Mouse (Mus musculus) midbrain, embryonic 14.5 days (tissue): ENCODE data around the gene Mdfi. TPM values are rescaled to one million over a fixed set of nuclear protein-coding genes. Genes with fewer than 3 reads are reported as not detected.
"Not testable (repeated sequence)": the region's sequence is repeated elsewhere in the genome, so short reads cannot be mapped to it uniquely, and the experiment has no call there.

ENCODE experiments used
- ATAC-seq: fragments of 200-750 bp; cut with Nextera tagmentation; 2 replicates; pipeline ENCODE4 v1.8.0; 2017; ENCODE audit warnings: moderate number of reproducible peaks, moderate library complexity; ENCODE audit not compliant: low FRiP score, low TSS enrichment
- DNase-seq: peaks from one replicate; pipeline ENCODE4 v3.0.0-alpha.2; 2015
- H3K27ac ChIP-seq: fragments of 300-500 bp; sonication (generic); replicated peaks from 2 replicates; pipeline ENCODE4 v1.5.1; 2014; ENCODE audit warnings: mild to moderate bottlenecking, low read depth, low read length, moderate library complexity
- H3K27me3 ChIP-seq: fragments of 300-500 bp; sonication (generic); 2 replicates; pipeline ENCODE4 v1.6.1; 2014; ENCODE audit warnings: low read length, control low read depth, mixed read lengths; ENCODE audit not compliant: control insufficient read depth, insufficient read depth
- H3K36me3 ChIP-seq: fragments of 300-500 bp; sonication (generic); 2 replicates; pipeline ENCODE4 v1.6.1; 2014; ENCODE audit warnings: low read length, control low read depth; ENCODE audit not compliant: control insufficient read depth, insufficient read depth
- H3K4me1 ChIP-seq: fragments of 300-500 bp; sonication (generic); 2 replicates; pipeline ENCODE4 v1.6.1; 2014; ENCODE audit warnings: mild to moderate bottlenecking, antibody characterized with exemption, low read length, control low read depth; ENCODE audit not compliant: control insufficient read depth, insufficient read depth
- H3K4me2 ChIP-seq: fragments of 300-500 bp; sonication (generic); 2 replicates; pipeline ENCODE4 v1.6.1; 2014; ENCODE audit warnings: mild to moderate bottlenecking, low read length, moderate library complexity
- H3K4me3 ChIP-seq: fragments of 300-500 bp; sonication (generic); replicated peaks from 2 replicates; pipeline ENCODE4 v1.5.1; 2014; ENCODE audit warnings: low read depth, low read length
- H3K9ac ChIP-seq: fragments of 300-500 bp; sonication (generic); replicated peaks from 2 replicates; pipeline ENCODE4 v1.6.1; 2014; ENCODE audit warnings: mild to moderate bottlenecking, low read length, moderate library complexity
- H3K9me3 ChIP-seq: fragments of 300-500 bp; sonication (generic); 2 replicates; pipeline ENCODE4 v1.6.1; 2016; ENCODE audit warnings: low read length, control low read depth, mixed read lengths; ENCODE audit not compliant: control insufficient read depth
- WGBS: fragments of 180-500 bp; shearing (Covaris S2); extraction: QIAGEN DNeasy Blood & Tissue Kit; methylation state at CpG from one replicate; pipeline ENCODE4 v1.1.7; 2014; 5-methylcytosine and 5-hydroxymethylcytosine counted together
- polyA plus RNA-seq: library from polyadenylated mRNA; unstranded; fragments of >200 nt; fragmentation: Nextera tagmentation; extraction: Ambion mirVana; gene quantifications from 2 replicates; pipeline ENCODE4 v1.2.1, GENCODE M21; 2014

The Mdfi gene
- polyA plus RNA-seq, 1 experiment from 2014 or later: 8.3 TPM

DNA sequence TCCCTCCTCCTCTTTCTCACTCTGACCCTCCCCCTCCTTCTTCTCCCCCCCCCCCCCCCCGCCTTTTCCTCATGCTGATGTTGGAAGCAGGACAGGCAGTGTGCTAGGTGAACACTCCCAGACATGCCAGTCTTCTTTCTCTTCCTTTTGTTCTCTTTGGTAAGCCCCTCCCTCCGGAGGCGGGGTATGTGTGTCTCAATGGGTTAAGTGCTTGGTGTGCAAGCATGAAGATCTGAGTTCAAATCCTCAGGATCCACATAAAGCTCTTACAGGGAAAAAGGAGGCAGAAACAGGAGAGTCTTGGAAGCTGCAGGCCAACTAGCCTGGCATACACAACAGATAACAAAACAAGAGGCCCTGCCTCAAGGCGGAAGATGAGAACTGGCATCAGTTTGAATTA, 18.8 kb upstream of the Mdfi start:
- 88% methylated on average over 3 of the region's 4 CpGs for WGBS
- Histone ChIP-seq H3K9me3 (0 out of 2 replicates have a peak, but pooled peaks cover 4% of the 10 kb centered on the region), H3K4me1 (no peaks in the 10 kb centered on the region), H3K27ac (no peak overlapping the region), H3K36me3 (no peaks in the 10 kb centered on the region), H3K4me3 (no peak overlapping the region), H3K9ac (no peak overlapping the region), H3K27me3 (no peaks in the 10 kb centered on the region), H3K4me2 (no peak overlapping the region)
- ATAC-seq: no peak
- DNase-seq: no peak

DNA sequence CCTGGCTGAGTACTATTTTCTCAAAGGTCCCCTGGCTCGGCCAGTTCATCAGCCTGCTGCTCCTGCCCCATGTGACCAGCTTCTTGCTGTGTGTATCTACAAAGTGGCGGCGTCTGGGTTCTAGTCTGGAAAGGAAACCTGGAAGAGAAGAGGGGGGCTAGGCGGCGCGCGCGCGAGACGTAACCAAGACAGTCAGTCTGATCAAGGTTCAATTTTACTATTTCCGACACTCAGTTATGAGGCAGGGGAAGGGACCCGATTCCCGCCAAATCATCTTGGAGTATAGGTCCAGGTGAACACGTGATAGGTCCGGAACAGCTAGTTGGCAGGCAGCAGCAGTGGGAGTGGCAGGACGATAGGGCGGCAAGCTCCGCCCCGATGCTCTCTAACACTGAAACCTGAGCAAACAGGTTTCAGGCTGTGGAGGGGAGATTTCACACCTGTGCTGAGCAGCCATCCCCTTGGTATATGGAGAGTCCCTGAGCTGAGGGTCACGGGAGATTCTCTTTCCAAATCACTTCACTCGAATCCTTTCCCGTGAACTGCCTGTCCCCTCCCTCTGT, 17.4 kb upstream of the Mdfi start:
- 0 out of 2 replicates have a peak overlapping the region, but pooled peaks have one; percentile 8 for H3K4me3 ChIP-seq
- 16% methylated on average over 22 of the region's 22 CpGs for WGBS
- peak overlapping the region; percentile 34 for H3K4me2 ChIP-seq

DNA sequence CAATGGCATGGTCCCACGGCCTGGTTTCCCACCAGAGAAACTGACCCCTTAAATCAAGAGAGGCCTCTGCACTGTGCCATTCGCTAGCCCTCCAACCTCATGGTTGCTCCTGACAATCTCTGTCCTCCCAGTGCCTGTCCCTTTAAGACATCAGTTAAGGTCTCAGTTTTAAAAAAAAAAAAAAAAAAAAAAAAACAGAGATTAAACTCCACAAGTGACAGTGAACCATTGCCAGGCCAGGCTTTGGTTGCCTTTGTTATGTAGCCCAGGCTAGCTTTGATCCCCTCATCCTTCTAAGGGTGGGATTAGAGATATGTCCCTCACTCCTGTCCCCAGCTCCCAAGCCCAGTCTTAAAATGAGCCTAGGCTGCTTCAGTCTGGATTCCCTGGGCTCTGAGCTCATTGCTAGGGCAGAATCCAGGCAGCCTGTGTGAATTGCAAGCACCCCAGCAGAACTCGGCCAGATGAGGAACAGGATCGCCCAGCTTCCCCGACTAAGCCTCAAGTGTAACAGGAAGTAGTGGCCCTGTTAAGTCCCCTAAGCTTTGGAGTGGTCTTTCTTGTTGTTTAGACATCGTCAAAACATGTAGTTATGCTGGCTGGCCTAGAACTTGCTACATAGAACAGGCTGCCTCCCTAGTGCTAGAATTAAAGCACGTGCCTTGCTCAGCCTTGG, 16.3 kb upstream of the Mdfi start:
- no peak for DNase-seq
- Histone ChIP-seq H3K4me3 (no peak overlapping the region), H3K27me3 (no peaks in the 10 kb centered on the region), H3K36me3 (no peaks in the 10 kb centered on the region), H3K27ac (no peak overlapping the region), H3K4me1 (no peaks in the 10 kb centered on the region), H3K4me2 (no peak overlapping the region), H3K9me3 (0 out of 2 replicates have a peak, but pooled peaks cover 3% of the 10 kb centered on the region), H3K9ac (no peak overlapping the region)
- 80% methylated on average over 7 of the region's 7 CpGs for WGBS
- no peak for ATAC-seq

More for the DNA sequence above, 17.4 kb upstream of the Mdfi start:
- not testable (repeated sequence) for H3K9ac ChIP-seq, H3K36me3 ChIP-seq, H3K27ac ChIP-seq, DNase-seq, ATAC-seq, H3K27me3 ChIP-seq, H3K4me1 ChIP-seq, H3K9me3 ChIP-seq

DNA sequence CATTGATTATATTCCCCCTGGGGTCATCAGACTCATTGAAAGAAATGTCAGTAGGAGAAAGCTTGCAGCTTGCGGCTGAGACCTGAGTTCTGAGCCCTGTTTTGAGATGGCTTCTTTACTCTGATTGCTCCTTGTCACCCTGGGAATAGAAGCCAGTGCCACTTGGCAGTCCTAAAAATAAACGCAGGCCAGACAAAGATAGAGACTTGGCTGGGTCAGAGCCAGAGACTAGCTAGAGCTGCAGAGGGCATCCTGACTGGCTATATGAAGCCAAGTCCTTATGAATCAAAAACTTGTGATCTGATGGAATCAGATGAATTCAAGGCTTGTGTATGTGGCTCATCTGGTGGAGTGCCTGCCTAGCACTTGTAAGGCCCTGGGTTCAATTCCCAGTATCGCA, 15.5 kb upstream of the Mdfi start:
- H3K36me3 ChIP-seq: no peaks in the 10 kb centered on the region
- ATAC-seq (no peak), DNase-seq (no peak)
- no peak overlapping the region for H3K9ac ChIP-seq
- H3K27ac ChIP-seq: no peak overlapping the region
- no peak overlapping the region for H3K4me3 ChIP-seq
- no peaks in the 10 kb centered on the region for H3K9me3 ChIP-seq
- no peak overlapping the region for H3K4me2 ChIP-seq
- H3K4me1 ChIP-seq: no peaks in the 10 kb centered on the region
- no peaks in the 10 kb centered on the region for H3K27me3 ChIP-seq
- 86% methylated on average over 3 of the region's 3 CpGs for WGBS

DNA sequence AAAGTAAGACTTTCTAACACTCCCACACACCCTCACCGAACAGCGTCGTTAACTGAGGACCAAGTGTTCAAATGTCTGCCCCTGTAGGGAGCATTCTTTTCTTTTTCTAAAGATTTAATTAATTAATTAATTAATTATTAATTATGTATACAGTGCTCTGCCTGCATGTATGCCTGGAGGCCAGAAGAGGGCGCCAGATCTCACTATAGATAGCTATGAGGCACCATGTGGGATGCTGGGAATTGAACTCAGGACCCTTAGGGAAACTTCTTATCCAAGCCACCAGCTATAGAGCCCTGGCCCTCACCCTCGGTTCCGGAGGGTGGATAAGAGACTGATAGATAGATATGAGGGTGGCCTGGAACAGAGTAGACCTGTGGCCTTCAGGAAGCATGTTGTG, 13.5 kb upstream of the Mdfi start:
- WGBS: 89% methylated on average over 6 of the region's 6 CpGs
- Histone ChIP-seq H3K27me3 (no peaks in the 10 kb centered on the region), H3K9me3 (no peaks in the 10 kb centered on the region), H3K36me3 (no peaks in the 10 kb centered on the region), H3K9ac (no peak overlapping the region), H3K27ac (no peak overlapping the region), H3K4me1 (no peaks in the 10 kb centered on the region), H3K4me3 (no peak overlapping the region), H3K4me2 (no peak overlapping the region)
- DNase-seq (no peak), ATAC-seq (no peak)

DNA sequence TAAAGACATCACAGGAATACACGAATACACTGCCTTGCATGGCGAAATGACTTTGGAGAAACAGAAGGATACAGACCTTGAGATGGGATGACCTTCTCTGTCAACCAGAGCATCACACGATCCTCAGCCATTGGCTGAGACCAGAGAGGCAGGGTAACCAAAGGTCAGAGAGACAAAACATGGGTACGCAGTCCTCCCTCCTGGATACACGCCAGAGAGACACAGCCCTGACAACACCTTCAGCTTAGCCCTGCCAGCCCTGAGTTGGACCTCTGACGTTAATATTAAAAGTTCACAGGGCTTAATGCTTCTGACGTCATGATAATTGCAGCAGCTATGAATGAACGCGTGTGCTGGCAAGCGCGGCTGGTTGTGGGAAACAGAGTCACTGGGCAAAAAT, 11.1 kb upstream of the Mdfi start:
- 81% methylated on average over 11 of the region's 11 CpGs for WGBS
- Histone ChIP-seq H3K36me3 (no peaks in the 10 kb centered on the region), H3K27me3 (no peaks in the 10 kb centered on the region), H3K9me3 (no peaks in the 10 kb centered on the region), H3K9ac (no peak overlapping the region), H3K4me1 (no peaks in the 10 kb centered on the region), H3K4me3 (no peak overlapping the region), H3K27ac (no peak overlapping the region), H3K4me2 (no peak overlapping the region)
- ATAC-seq (no peak), DNase-seq (no peak)

DNA sequence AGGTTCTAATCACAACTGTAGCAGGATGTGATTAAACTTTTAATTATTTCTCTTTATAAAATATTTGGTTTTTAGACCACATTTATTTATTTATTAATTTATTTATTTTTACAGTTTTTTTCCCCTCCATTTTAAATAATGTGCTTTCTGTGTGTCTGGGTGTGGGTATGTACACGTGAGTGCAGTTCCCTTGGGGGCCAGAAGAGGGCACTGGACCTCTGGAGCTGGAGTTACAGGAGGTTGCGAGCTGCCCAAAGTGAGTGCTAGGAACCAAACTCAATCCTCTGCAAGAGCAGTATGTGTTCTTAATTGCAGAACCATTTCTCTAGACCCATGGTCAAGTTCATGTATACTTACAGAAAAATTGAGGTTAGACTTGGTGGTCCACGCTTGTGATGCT, 9.0 kb upstream of the Mdfi start:
- H3K4me2 ChIP-seq: no peak overlapping the region
- ATAC-seq (no peak), DNase-seq (no peak)
- no peak overlapping the region for H3K27ac ChIP-seq
- H3K4me3 ChIP-seq: no peak overlapping the region
- no peaks in the 10 kb centered on the region for H3K36me3 ChIP-seq
- WGBS: 94% methylated on average over 3 of the region's 3 CpGs
- no peak overlapping the region for H3K9ac ChIP-seq
- no peaks in the 10 kb centered on the region for H3K27me3 ChIP-seq
- no peaks in the 10 kb centered on the region for H3K4me1 ChIP-seq
- H3K9me3 ChIP-seq: no peaks in the 10 kb centered on the region

DNA sequence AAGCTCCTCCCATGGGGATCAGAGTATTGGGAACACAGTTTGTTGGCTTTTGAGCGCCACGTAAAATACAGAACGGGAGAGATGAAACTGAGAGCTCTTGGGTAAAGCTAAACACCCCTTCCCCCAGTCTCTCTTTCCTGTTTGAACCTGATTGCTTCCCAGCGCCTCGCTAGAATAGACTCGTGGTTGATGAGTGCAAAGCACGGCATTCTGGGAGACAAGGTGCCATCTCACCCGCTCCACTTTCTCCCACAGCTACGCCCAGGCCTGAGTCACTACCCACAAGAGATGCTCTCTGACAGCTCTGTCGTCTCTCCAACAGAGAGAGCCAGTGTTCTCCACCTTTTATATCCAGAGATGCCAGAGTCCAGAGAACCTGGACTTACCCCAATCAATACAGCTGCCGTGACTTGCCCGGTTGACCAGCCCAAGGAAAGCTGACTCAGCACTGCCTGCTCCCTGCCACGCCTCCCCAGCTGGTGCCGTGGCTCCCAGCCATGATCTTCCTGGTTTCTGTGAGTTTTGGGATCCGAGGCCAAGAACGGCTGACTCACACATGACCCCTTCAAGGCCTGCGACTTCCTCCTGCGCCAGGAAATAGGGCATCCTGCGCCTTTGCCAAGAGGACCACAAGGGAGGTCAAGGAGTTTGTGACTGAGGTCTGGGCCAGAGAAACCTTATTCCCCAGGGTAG, 7.6 kb upstream of the Mdfi start:
- no peak overlapping the region for H3K4me3 ChIP-seq
- H3K9me3 ChIP-seq: no peaks in the 10 kb centered on the region
- WGBS: 79% methylated on average over 19 of the region's 19 CpGs
- DNase-seq (no peak), ATAC-seq (no peak)
- H3K27me3 ChIP-seq: no peaks in the 10 kb centered on the region
- H3K4me2 ChIP-seq: no peak overlapping the region
- no peak overlapping the region for H3K27ac ChIP-seq
- H3K4me1 ChIP-seq: no peaks in the 10 kb centered on the region
- no peak overlapping the region for H3K9ac ChIP-seq
- H3K36me3 ChIP-seq: no peaks in the 10 kb centered on the region

DNA sequence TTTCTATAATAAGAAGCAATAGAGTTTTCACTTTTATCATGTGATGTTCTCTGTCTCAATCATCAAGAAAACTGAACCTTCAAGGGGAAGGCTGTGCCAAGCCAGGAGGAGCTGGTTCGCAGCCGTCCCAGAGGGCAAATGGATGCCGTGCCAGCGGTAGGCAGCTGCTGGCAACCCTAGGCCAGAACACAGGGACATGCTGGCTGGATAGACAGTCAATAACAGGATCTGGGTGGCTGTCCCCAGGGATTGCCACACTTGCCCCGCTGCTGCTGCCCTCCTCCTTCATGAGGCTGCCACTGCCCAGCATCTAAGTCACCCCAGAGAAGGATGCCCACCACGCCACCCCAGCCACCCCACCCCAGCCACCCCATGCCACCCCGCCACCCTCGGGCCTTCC, 7.0 kb upstream of the Mdfi start:
- H3K27ac ChIP-seq: no peak overlapping the region
- no peaks in the 10 kb centered on the region for H3K9me3 ChIP-seq
- no peak overlapping the region for H3K4me2 ChIP-seq
- no peaks in the 10 kb centered on the region for H3K4me1 ChIP-seq
- no peaks in the 10 kb centered on the region for H3K36me3 ChIP-seq
- no peak for DNase-seq
- H3K27me3 ChIP-seq: no peaks in the 10 kb centered on the region
- no peak overlapping the region for H3K4me3 ChIP-seq
- WGBS: 93% methylated on average over 8 of the region's 8 CpGs
- no peak overlapping the region for H3K9ac ChIP-seq
- no peak for ATAC-seq
